Mouse (Mus musculus): ENCODE measurements around the gene Prmt3. TPM values are rescaled to one million over a fixed set of nuclear protein-coding genes. Genes with fewer than 3 reads are reported as not detected.

Gene Prmt3
- polyA plus RNA-seq (2012; rRNA removed) (35.6 and 37.4 TPM in 2 replicates), polyA plus RNA-seq (2014; fragmentation: Nextera tagmentation; extraction: Ambion mirVana) (50.4 and 50.8 TPM in 2 replicates)

DNA sequence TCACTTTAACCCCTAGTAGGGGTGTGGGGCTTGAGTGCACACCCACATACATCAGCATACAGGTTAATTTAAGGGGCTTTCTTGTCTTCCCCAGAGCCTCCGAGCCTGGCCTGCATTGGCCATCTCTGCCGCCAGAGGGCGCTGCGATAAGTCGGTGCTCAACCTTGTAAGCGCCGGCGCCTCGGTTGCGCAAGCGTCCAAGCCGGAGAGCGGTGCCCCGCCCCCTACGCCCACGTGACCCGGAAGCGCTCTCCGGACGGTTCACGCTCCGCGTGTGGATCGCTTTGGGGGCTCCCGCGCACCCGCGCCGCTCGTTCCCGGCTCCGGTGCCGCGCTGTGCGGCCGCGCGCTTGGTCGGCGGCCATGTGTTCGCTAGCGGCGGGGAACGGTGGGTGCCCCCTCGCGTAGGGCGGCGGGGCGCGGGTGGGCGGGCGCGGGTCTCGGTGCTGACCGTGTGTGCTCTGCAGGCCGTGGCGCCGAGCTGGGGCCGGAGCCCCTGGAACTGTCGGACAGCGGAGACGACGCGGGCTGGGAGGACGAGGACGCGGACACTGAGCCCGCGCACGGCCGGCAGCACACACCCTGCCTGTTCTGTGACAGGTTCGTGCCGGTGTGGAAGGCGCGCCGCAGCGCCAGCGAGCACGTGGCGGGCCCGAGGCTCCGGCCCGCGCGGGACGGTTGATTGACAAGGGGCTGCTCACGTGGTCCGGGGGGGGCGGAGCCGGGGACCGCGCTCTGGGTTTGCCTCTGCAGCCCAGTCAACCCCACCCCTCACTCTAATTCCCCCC lies at the start of gene Prmt3:
Gene Prmt3, plus strand, starts transcription at position 233 of the 788 bp plus-strand sequence.
- peak within 1 kb of the TSS; percentile 69 for H3K4me3 ChIP-seq (replicated peaks; ENCODE audit: low read length)
- H3K36me3 ChIP-seq (ENCODE audit: control insufficient read depth, insufficient read depth, low read length) = peaks cover 18% of the 10 kb centered on the region
- H3K9ac ChIP-seq (ENCODE audit: low read depth, low read length, severe bottlenecking) = peak within 1 kb of the TSS; percentile 76
- peak within 1 kb of the TSS; percentile 88 for H3K4me2 ChIP-seq (replicated peaks; ENCODE audit: low read depth, low read length, severe bottlenecking)
- 0 out of 2 replicates have a peak, but pooled peaks cover 3% of the 10 kb centered on the region for H3K4me1 ChIP-seq (ENCODE audit: control insufficient read depth, insufficient read depth, low read length)
- TF ChIP-seq POLR2A (IDR thresholded peaks at IDR 0.05; ENCODE audit: borderline replicate concordance, extremely low read depth, insufficient read depth, insufficient read length) = no peak
- WGBS = under 1% methylated on average over 67 of the region's 92 CpGs
- no peaks in the 10 kb centered on the region for H3K27me3 ChIP-seq (ENCODE audit: control insufficient read depth, insufficient read depth, low read length)
- peak within 1 kb of the TSS; percentile 73 for H3K27ac ChIP-seq (replicated peaks; ENCODE audit: low read depth, low read length)
- DNase-seq (ENCODE audit: low spot score) (peak; percentile 97), ATAC-seq (ENCODE audit: low FRiP score, low read depth) (peak; percentile 95)
- H3K9me3 ChIP-seq (ENCODE audit: control insufficient read depth, low read length) = no peaks in the 10 kb centered on the region

DNA sequence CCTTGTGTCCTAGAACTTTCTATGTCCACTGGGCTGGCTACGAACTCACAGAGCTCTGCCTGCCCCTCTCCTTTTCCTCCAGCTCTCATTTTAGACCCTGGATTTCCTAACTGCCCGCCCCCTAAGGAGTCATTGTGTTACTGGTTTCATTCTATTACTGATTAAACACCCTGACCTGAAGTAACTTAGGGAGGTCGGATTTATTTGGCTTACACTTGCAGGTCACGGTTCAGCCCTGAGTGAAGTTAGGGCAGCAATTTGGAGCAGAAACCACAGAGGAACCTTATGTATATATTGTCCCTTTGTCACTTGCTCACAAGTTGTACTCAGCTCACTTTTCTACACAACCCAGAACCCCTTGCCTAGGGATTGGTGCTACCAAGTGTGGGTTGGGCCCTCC lies 43.8 kb upstream of the Prmt3 start:
- DNase-seq (ENCODE audit: low spot score) = no peak
- Histone ChIP-seq H3K9me3 (ENCODE audit: control insufficient read depth, low read length) (no peaks in the 10 kb centered on the region), H3K4me1 (ENCODE audit: control insufficient read depth, insufficient read depth, low read length) (no peaks in the 10 kb centered on the region), H3K27ac (replicated peaks; ENCODE audit: low read depth, low read length) (no peak overlapping the region), H3K4me3 (replicated peaks; ENCODE audit: low read length) (no peak overlapping the region), H3K27me3 (ENCODE audit: control insufficient read depth, insufficient read depth, low read length) (no peaks in the 10 kb centered on the region), H3K9ac (ENCODE audit: low read depth, low read length, severe bottlenecking) (no peak overlapping the region), H3K4me2 (replicated peaks; ENCODE audit: low read depth, low read length, severe bottlenecking) (no peak overlapping the region), H3K36me3 (ENCODE audit: control insufficient read depth, insufficient read depth, low read length) (no peaks in the 10 kb centered on the region)
- ATAC-seq (ENCODE audit: low FRiP score, low read depth) = no peak
- 73% methylated on average over 4 of the region's 4 CpGs for WGBS
- no peak for TF ChIP-seq POLR2A (IDR thresholded peaks at IDR 0.05; ENCODE audit: borderline replicate concordance, extremely low read depth, insufficient read depth, insufficient read length)

DNA sequence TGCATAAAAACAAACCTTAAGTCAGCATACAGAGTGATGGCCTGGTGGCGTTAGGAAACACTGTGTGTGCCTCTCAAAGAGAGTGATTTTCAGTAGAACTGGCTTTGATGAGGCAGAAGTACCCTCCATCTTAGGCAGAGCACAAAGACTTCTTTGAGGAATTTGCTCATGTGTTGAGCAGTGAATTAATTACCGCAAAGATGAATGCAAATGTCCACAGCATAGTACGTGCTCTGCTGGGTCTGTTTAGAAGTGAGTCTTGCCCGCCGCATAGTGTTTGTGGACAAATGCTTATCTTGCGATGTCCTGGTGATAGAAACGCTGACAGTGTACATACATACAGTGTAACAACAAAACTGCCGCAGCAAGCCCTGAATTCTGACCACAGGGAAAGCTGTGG lies 38.7 kb upstream of the Prmt3 start:
- Histone ChIP-seq H3K9ac (ENCODE audit: low read depth, low read length, severe bottlenecking) (no peak overlapping the region), H3K4me2 (replicated peaks; ENCODE audit: low read depth, low read length, severe bottlenecking) (no peak overlapping the region), H3K4me3 (replicated peaks; ENCODE audit: low read length) (no peak overlapping the region), H3K27me3 (ENCODE audit: control insufficient read depth, insufficient read depth, low read length) (no peaks in the 10 kb centered on the region), H3K4me1 (ENCODE audit: control insufficient read depth, insufficient read depth, low read length) (no peaks in the 10 kb centered on the region), H3K36me3 (ENCODE audit: control insufficient read depth, insufficient read depth, low read length) (no peaks in the 10 kb centered on the region), H3K9me3 (ENCODE audit: control insufficient read depth, low read length) (no peaks in the 10 kb centered on the region), H3K27ac (replicated peaks; ENCODE audit: low read depth, low read length) (no peak overlapping the region)
- TF ChIP-seq POLR2A (IDR thresholded peaks at IDR 0.05; ENCODE audit: borderline replicate concordance, extremely low read depth, insufficient read depth, insufficient read length) = no peak
- 81% methylated on average over 8 of the region's 8 CpGs for WGBS
- DNase-seq (ENCODE audit: low spot score) (no peak), ATAC-seq (ENCODE audit: low FRiP score, low read depth) (no peak)

DNA sequence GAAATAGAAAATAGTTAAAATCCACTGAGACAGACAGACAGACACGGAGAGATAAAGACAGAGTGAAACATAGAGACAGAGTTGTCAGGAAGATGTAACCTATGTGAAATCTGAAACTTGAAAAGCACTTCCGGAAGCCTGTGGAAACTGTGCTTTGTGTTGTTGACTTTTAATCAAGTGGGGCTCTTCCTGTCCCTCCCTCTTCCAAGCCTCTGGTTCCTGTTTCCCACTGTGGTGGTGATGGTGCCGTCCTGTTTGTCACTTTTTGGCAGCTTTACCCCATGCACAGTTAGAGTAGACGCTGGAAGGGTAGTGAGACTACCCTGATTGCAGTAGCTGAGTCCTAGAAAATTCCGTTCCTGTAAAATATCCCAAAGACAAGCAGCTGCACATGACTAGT lies 36.7 kb upstream of the Prmt3 start:
- DNase-seq (ENCODE audit: low spot score) = no peak
- WGBS = 30% methylated on average over 5 of the region's 5 CpGs
- ATAC-seq (ENCODE audit: low FRiP score, low read depth) = no peak

DNA sequence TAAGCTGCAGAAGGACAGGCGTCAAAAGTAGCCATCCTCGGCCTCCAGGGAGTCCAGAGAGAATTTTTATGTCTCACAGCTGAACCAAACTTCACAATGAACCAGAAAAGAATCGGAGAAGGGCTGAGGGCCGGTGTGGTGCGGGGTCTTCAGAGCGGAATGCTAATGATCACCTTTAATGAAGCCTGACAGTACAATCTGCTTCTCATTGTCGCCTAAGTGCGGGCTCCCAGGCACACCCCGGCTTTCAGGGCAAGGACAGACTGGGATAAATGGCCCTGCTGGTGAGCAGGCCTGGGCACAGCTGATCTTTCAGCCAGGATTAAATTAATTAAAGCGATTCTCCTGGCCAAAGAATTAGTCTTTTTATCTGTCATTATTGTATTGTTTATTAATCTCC lies 36.2 kb upstream of the Prmt3 start:
- no peak overlapping the region for H3K9ac ChIP-seq (ENCODE audit: low read depth, low read length, severe bottlenecking)
- 23% methylated on average over 10 of the region's 10 CpGs for WGBS
- no peak overlapping the region for H3K4me2 ChIP-seq (replicated peaks; ENCODE audit: low read depth, low read length, severe bottlenecking)
- H3K27ac ChIP-seq (replicated peaks; ENCODE audit: low read depth, low read length) = no peak overlapping the region
- no peak overlapping the region for H3K4me3 ChIP-seq (replicated peaks; ENCODE audit: low read length)
- no peaks in the 10 kb centered on the region for H3K36me3 ChIP-seq (ENCODE audit: control insufficient read depth, insufficient read depth, low read length)
- DNase-seq (ENCODE audit: low spot score) = no peak
- H3K4me1 ChIP-seq (ENCODE audit: control insufficient read depth, insufficient read depth, low read length) = no peaks in the 10 kb centered on the region
- H3K27me3 ChIP-seq (ENCODE audit: control insufficient read depth, insufficient read depth, low read length) = no peaks in the 10 kb centered on the region
- no peak for TF ChIP-seq POLR2A (IDR thresholded peaks at IDR 0.05; ENCODE audit: borderline replicate concordance, extremely low read depth, insufficient read depth, insufficient read length)
- H3K9me3 ChIP-seq (ENCODE audit: control insufficient read depth, low read length) = no peaks in the 10 kb centered on the region
- no peak for ATAC-seq (ENCODE audit: low FRiP score, low read depth)

More for the DNA sequence above, 36.7 kb upstream of the Prmt3 start:
- TF ChIP-seq POLR2A (IDR thresholded peaks at IDR 0.05; ENCODE audit: borderline replicate concordance, extremely low read depth, insufficient read depth, insufficient read length) = no peak
- H3K9me3 ChIP-seq (ENCODE audit: control insufficient read depth, low read length) = no peaks in the 10 kb centered on the region
- H3K9ac ChIP-seq (ENCODE audit: low read depth, low read length, severe bottlenecking) = no peak overlapping the region
- H3K27ac ChIP-seq (replicated peaks; ENCODE audit: low read depth, low read length) = no peak overlapping the region
- H3K4me2 ChIP-seq (replicated peaks; ENCODE audit: low read depth, low read length, severe bottlenecking) = no peak overlapping the region
- H3K27me3 ChIP-seq (ENCODE audit: control insufficient read depth, insufficient read depth, low read length) = no peaks in the 10 kb centered on the region
- no peaks in the 10 kb centered on the region for H3K4me1 ChIP-seq (ENCODE audit: control insufficient read depth, insufficient read depth, low read length)
- H3K36me3 ChIP-seq (ENCODE audit: control insufficient read depth, insufficient read depth, low read length) = no peaks in the 10 kb centered on the region
- H3K4me3 ChIP-seq (replicated peaks; ENCODE audit: low read length) = no peak overlapping the region
